Comparison of ENCODE assay signal across 32 mouse cellular contexts in genomic region chr10:26119822-26120183, GRCm38 (mm10). TPM values are rescaled to one million over a fixed set of nuclear protein-coding genes. Genes with fewer than 3 reads are reported as not detected.
A peak's percentile ranks its signal among the peaks of the same experiment; 100 is the strongest.
DNase-seq lines count a peak whose midpoint lies in the region; ATAC-seq lines count a peak whose summit lies in the region.
"Had no signal": no experiment of that assay in that cellular context is flagged by ENCODE, and none has a peak within 500 bp of the region (broad histone marks: within the 10 kb centered on the region; RNA-seq: fewer than 3 reads in every experiment).

No protein-coding gene starts in this region.

- H3K4me3 ChIP-seq in neural tube, embryonic 15.5 days (replicated peaks): no peak overlapping the region
- H3K4me3 ChIP-seq: embryonic facial prominence, embryonic 12.5 days; heart, embryonic 12.5 days; limb, embryonic 13.5 days; lung, embryonic 15.5 days; midbrain, embryonic 10.5 days; midbrain, embryonic 15.5 days; myocyte; neural tube, embryonic 13.5 days; stomach, embryonic 15.5 days had no signal

- H3K27ac ChIP-seq in neural tube, embryonic 15.5 days (replicated peaks): no peak overlapping the region
- H3K27ac ChIP-seq: embryonic facial prominence, embryonic 12.5 days; kidney, postnatal 0 days; limb, embryonic 13.5 days; lung, embryonic 15.5 days; midbrain, embryonic 10.5 days; midbrain, embryonic 15.5 days; neural tube, embryonic 13.5 days; stomach, embryonic 15.5 days had no signal

- no peak for DNase-seq in frontal cortex, postnatal 36 days (ENCODE audit: low spot score in 2 of 2)
- peak; percentile 25 to 43 for DNase-seq in layer of hippocampus, postnatal 14 days (ENCODE audit: low spot score in 2 of 2)
- no peak for DNase-seq in layer of hippocampus, postnatal 25 days (ENCODE audit: extremely low spot score in 1 of 2, low spot score in 1 of 2)
- no peak for DNase-seq in neural tube, embryonic 10.5 days (ENCODE audit: extremely low spot score, low spot score)
- DNase-seq: adrenal gland, postnatal 25 days; B cell, adult 2 months; cerebellum, adult 18-20 months; embryo, embryonic 11 days; gastrocnemius, postnatal 25 days; heart, adult 18-20 months; kidney, adult 8-10 months; kidney, postnatal 4 days; right cerebral cortex, postnatal 25 days had no signal

- 67% methylated on average over 1 of the region's 1 CpGs for WGBS in neural tube, embryonic 15.5 days

- ATAC-seq in frontal cortex, adult (ENCODE audit: low TSS enrichment): peak; percentile 48; the same call in 1 of the 2 replicates
- ATAC-seq in neural tube, embryonic 15.5 days (ENCODE audit: low FRiP score): 0 out of 2 replicates have a peak, but pooled peaks have one; percentile 14
- ATAC-seq: intestine, embryonic 16.5 days; midbrain, embryonic 15.5 days had no signal

- no peaks in the 10 kb centered on the region for H3K4me1 ChIP-seq in neural tube, embryonic 15.5 days
- H3K4me1 ChIP-seq: embryonic facial prominence, embryonic 12.5 days; heart, embryonic 12.5 days; limb, embryonic 13.5 days; lung, embryonic 15.5 days; midbrain, embryonic 10.5 days; midbrain, embryonic 15.5 days; neural tube, embryonic 13.5 days; stomach, embryonic 15.5 days had no signal

- no peaks in the 10 kb centered on the region for H3K36me3 ChIP-seq in neural tube, embryonic 15.5 days
- H3K36me3 ChIP-seq: embryonic facial prominence, embryonic 12.5 days; heart, embryonic 12.5 days; limb, embryonic 13.5 days; lung, embryonic 15.5 days; midbrain, embryonic 10.5 days; midbrain, embryonic 15.5 days; neural tube, embryonic 13.5 days; stomach, embryonic 15.5 days had no signal

- no peak overlapping the region for H3K9ac ChIP-seq in neural tube, embryonic 15.5 days (replicated peaks)
- H3K9ac ChIP-seq: embryonic facial prominence, embryonic 12.5 days; heart, embryonic 12.5 days; limb, embryonic 13.5 days; lung, embryonic 15.5 days; midbrain, embryonic 15.5 days; neural tube, embryonic 13.5 days; stomach, embryonic 15.5 days had no signal

- H3K4me2 ChIP-seq in neural tube, embryonic 15.5 days: no peak overlapping the region
- H3K4me2 ChIP-seq: embryonic facial prominence, embryonic 12.5 days; heart, embryonic 12.5 days; limb, embryonic 13.5 days; liver, embryonic 11.5 days; lung, embryonic 15.5 days; midbrain, embryonic 15.5 days; neural tube, embryonic 13.5 days; stomach, embryonic 15.5 days had no signal

- H3K9me3 ChIP-seq in neural tube, embryonic 15.5 days (replicated peaks): no peaks in the 10 kb centered on the region
- H3K9me3 ChIP-seq: embryonic facial prominence, embryonic 12.5 days; heart, embryonic 12.5 days; limb, embryonic 13.5 days; lung, embryonic 15.5 days; midbrain, embryonic 10.5 days; midbrain, embryonic 15.5 days; neural tube, embryonic 13.5 days; stomach, embryonic 15.5 days had no signal

- H3K27me3 ChIP-seq in neural tube, embryonic 15.5 days (replicated peaks): no peaks in the 10 kb centered on the region
- H3K27me3 ChIP-seq: embryonic facial prominence, embryonic 12.5 days; heart, embryonic 12.5 days; limb, embryonic 13.5 days; lung, embryonic 15.5 days; midbrain, embryonic 15.5 days; neural tube, embryonic 13.5 days; stomach, embryonic 15.5 days had no signal

RNA-seq across cellular contexts. Expression of gene Tmem200a, which starts 41.0 kb away (rescaled TPM):
- total RNA-seq in layer of hippocampus, postnatal 14 days (2021): 10 to 100 TPM; 19.8 to 22.4 TPM
- total RNA-seq in layer of hippocampus, postnatal 25 days (2021): 10 to 100 TPM; 22.7 to 28.0 TPM
- polyA plus RNA-seq in neural tube, embryonic 15.5 days (2015; fragmentation: Nextera tagmentation; extraction: Ambion mirVana): 15.5 and 20.1 TPM in 2 replicates
- total RNA-seq: hematopoietic stem cell, adult 5-6 weeks; megakaryocyte progenitor cell, adult 5-6 weeks had no signal

RNA-seq across cellular contexts. Expression of gene Gm9767, which starts 41.7 kb away (rescaled TPM):
- 1 to 10 TPM; 1.1 to 1.3 TPM for total RNA-seq in layer of hippocampus, postnatal 14 days (2021)
- 1 to 10 TPM in 1 of 2 experiments, under 1 TPM in 1; 0.98 to 1.2 TPM for total RNA-seq in layer of hippocampus, postnatal 25 days (2021)
- polyA plus RNA-seq in neural tube, embryonic 15.5 days (2015; fragmentation: Nextera tagmentation; extraction: Ambion mirVana): 1.4 and 3.0 TPM in 2 replicates
- total RNA-seq: gastrocnemius, adult 18-20 months; gastrocnemius, postnatal 25 days; heart, adult 18-20 months; hematopoietic stem cell, adult 5-6 weeks; megakaryocyte progenitor cell, adult 5-6 weeks had no signal
- polyA plus RNA-seq: heart, embryonic 12.5 days; heart, postnatal 0 days; intestine, embryonic 16.5 days; kidney, postnatal 0 days; liver, embryonic 11.5 days; liver, embryonic 16.5 days; lung, embryonic 15.5 days; midbrain, embryonic 10.5 days had no signal

Comparison
In these comparisons a context has a peak if more than half of its experiments do, and no peak if none do; other contexts are left out.
1. DNase-seq: peak in layer of hippocampus, postnatal 14 days (2 of 2); none in frontal cortex, postnatal 36 days (0 of 2), layer of hippocampus, postnatal 25 days (0 of 2) and neural tube, embryonic 10.5 days (single experiment).